Mouse (Mus musculus) NIH3T3 (cell line): ENCODE data around the gene Foxp1.

Experiments used
- DNase-seq: peaks from one replicate; pipeline ENCODE4 v3.0.0-alpha.2; 2012; ENCODE audit warnings: low read depth

Gene Foxp1

GRCm38 (mm10) chr6:99282866-99283657, 239.5 kb downstream of the Foxp1 start:
- DNase-seq: no peak

DNA sequence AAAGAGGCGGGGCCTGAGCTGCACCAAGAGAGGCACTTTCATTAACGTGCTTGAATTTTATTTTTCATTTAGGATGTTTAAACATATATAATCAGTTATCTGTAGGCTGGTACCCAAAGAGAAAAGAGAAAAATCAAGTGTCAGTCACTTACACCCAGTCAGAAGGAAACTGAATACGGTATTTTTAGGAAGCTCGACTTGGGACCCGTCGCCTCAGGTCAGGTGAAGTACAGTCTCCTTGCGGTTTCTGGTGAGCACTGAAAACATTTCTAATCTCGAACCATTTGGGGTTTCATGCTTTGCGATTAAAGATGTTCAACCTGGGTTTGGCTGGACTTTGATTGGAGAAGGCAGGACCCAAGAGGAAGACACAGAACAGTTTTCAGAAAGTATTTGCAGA, 241.1 kb downstream of the Foxp1 start:
- no peak for DNase-seq

GRCm38 (mm10) chr6:99280619-99281018, 241.9 kb downstream of the Foxp1 start:
- DNase-seq: no peak

GRCm38 (mm10) chr6:99277251-99277650, 245.3 kb downstream of the Foxp1 start:
- DNase-seq: no peak

DNA sequence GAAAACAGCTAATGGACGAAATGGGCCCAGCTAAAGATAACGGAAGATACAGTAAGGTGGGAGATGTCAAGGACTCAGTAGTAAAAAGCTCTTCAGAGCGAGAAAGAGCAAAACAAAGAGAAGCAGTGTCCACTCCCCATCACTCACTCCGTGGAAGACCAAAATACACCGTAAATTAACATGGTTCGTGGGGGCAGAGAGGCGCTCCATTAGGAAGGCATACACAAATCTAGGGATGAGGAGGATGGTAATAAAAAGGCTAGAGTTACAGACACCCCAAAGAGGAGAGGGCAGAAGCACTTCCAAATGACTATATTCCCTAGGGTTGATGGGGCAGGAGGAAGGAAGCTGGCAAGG, 246.2 kb downstream of the Foxp1 start:
- DNase-seq: no peak

DNA sequence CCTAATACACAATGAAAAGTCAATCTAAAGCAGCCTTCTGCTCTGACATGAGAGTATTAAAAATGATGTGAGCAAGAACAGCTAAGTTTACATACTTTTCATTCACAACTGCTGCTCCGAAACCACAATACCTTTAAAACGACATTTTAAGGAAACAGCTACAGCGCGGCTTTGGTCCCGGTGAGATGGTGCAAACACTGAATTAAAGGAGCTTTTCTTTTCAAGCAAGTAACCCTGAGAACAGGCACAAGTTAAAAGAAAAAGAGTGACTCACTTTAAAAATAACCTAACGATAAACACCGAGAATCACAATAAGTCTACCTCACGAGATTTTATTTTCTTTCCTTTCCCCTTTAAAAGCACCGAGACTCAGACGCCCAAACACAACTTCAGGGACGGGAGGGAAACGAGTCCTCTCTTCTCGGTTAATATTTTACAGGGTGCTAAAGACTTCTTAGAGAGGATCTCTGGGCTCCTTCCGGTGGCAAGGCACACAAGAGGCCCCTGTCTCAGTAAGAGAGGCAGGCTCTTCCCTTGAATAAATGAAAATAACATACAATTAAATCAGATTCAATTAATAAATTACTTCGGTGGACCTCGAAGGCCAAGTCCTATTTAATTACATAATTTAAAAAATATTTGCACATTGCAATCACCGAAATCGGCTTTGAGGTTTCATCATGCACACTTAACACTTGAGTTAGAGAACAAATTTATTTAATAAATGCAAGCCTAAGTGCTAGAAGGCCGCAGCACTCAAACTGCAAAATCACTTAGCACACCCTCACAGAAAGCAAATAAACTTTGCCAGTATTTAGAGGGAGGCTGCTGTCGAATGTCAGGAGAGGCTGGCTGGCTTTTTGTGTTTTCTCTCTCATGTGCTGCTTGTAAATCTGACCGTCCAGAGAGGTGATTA, 246.9 kb downstream of the Foxp1 start:
- DNase-seq: no peak

GRCm38 (mm10) chr6:99274667-99275066, 247.9 kb downstream of the Foxp1 start:
- no peak for DNase-seq

DNA sequence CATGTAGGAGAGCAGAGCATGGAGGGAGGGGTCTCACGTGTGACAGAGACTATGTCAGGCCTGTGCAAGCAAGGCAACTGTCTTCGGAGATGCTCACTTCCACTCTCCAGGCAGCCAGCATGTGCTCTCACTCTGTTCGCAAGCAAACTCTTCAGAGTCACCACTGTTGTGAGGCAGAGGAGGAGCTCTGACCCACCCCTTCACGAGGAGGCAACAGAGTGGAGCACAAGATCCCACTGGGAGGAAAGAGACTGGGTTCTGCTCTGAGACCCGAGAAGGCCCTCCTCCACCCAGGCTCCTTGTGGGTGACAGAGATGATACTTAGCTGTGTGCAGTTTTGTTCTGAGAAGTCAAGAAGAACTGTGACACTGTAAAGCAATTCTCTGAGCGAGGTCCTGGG, 248.3 kb downstream of the Foxp1 start:
- no peak for DNase-seq

GRCm38 (mm10) chr6:99273177-99273576, 249.3 kb downstream of the Foxp1 start:
- DNase-seq: no peak

- no peak for DNase-seq
These were observed 250.3 kb downstream of the Foxp1 start for GRCm38 (mm10) chr6:99272174-99272573.

GRCm38 (mm10) chr6:99271741-99272140, 250.8 kb downstream of the Foxp1 start:
- no peak for DNase-seq

DNA sequence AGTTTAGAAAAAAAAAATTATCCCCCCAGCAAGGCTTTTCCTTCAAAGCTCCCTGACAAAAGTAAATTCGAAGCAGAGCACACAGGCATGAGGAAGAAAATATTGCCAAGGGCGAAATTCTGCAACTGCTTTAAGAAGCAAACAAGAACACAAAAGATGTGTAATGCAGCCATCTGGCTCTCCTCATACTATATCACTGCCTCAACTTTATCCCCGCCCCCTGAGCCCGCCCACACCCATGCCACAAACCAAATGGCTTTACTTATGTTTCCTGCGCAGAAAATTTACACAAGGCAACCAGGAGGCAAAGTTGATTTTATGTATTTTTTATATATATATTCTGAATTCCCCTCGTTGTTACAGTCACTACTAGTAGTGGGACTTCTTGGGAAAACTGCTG, 252.6 kb downstream of the Foxp1 start:
- peak; percentile 52 for DNase-seq

- DNase-seq: no peak
These were observed 254.1 kb downstream of the Foxp1 start for GRCm38 (mm10) chr6:99268171-99269061.

DNA sequence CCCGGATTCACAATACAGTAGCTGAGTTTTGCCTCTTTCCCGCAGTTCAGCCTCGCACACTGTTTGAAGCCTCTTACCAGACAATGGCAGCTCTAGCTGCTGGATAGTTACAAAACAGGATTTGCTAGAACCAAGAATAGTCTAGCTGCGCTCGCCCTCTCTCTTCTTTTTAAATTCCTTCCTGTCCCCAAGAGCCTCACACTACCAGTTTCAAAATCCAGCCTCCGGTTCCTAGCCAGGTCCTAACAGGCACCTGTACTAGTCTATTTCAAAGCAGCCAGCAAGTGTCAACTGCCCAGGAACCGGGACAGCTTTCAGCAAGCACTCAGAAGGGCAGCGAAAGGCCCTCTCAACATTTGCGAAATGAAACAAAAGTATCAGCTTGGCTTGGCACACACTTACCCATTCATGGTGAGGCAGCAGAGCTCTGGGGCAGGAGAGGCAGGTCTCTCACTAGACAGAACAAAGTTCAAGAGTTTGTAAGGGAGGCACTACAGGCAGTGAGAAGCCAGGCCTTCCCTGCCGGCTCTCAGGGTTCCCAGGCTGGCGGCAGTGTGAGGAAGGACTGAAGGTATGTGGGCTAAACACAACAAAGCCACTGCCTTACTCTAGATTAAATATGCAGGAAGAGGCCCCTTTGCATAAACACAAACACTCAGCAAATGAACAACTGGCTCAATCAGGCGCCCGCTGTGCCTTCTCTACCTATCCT, 256.4 kb downstream of the Foxp1 start:
- DNase-seq: peak; percentile 16

DNA sequence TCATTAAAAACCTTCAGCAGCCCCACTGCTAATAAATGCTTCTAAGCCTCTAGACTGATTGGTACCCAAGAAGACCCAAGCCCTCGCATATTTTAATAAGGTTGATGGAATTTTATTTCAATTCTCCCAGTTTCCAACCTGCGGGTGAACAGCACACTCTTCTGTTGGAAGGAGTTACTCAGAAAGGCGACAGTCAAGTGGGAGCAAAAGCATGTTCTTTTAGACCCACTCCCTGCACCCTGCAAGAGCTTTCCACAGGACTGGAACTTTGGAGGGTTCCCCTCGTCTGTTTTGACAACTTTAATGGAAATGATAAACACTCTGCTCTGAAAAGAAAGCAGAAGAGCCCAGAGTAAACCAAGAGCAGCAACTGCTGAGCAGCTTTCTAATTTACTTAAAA, 257.3 kb downstream of the Foxp1 start:
- no peak for DNase-seq

DNA sequence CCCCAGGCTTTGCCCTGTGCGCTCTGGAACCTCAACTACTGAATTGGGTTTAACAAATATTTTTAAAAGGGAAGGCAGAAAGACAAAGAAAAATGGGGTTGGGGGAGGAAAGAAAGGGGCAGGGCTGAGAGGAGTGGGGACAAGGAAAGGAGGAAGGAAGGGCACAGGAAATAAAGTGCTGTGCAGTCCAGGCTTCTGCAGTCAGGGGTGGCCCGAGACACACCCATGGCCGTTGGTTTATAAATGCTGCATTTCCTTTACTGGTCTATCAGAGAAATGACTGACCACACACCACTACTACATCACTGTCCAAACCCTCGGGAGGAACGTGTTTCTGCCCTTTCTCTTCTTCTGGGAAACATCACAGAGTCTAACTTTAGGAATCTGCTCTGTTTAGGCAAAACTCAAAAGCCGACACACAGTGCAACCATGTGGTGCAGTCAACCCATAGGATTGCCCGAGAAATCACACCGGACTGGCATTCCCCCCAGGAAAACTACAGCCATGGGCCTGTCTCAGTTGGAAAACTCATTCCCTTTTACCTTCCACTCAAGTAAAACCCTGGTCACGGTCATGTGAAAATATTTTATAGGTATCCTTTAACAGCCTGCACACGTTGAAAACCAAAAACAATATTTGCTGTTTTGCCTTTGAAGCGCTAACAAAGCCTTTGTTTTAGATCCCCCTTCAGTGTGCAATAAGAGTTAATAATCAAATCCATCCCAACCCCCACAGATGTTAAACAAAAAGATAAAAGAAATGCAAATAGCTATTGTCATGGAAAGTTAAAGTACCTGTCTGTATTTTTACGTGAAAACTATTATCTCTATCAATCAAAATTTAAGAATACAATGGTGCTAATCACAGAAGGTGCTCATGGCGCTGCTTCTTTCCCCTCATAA, 258.1 kb downstream of the Foxp1 start:
- DNase-seq: no peak

GRCm38 (mm10) chr6:99263886-99264185, 258.7 kb downstream of the Foxp1 start:
- peak; percentile 29 for DNase-seq

GRCm38 (mm10) chr6:99263061-99263885, 259.2 kb downstream of the Foxp1 start:
- DNase-seq: no peak

DNA sequence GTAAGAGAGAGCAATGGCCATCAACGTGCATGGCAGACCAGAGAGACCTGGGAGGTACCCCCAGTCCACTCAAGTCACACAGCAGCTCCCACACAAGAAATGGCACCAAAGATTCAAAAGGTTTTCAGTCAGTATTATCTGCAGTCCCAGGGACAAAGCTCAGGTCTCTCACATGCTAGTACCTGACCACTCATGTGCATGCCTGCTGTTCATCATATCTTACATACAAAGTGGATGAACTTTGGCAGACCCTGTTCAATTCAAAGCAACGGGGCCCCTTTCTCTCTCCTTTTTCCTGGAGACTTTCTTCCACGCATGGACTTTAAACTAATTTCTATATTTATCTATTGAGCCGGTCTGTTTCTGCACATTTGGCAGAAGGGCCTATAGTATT, 260.8 kb downstream of the Foxp1 start:
- DNase-seq: no peak
